Mouse (Mus musculus) heart, postnatal 4 days (tissue): ENCODE data around the gene Hoxc13. TPM values are rescaled to one million over a fixed set of nuclear protein-coding genes. Genes with fewer than 3 reads are reported as not detected.

Experiments
- DNase-seq: peaks from one replicate; pipeline ENCODE4 v3.0.0; 2021
- total RNA-seq, 2 experiments: library from RNA; stranded (reverse); gene quantifications; 2 replicates each; pipeline ENCODE4 v1.2.3; 2021

Hoxc13 gene
- total RNA-seq, 2 experiments from 2014 or later: not detected

DNA sequence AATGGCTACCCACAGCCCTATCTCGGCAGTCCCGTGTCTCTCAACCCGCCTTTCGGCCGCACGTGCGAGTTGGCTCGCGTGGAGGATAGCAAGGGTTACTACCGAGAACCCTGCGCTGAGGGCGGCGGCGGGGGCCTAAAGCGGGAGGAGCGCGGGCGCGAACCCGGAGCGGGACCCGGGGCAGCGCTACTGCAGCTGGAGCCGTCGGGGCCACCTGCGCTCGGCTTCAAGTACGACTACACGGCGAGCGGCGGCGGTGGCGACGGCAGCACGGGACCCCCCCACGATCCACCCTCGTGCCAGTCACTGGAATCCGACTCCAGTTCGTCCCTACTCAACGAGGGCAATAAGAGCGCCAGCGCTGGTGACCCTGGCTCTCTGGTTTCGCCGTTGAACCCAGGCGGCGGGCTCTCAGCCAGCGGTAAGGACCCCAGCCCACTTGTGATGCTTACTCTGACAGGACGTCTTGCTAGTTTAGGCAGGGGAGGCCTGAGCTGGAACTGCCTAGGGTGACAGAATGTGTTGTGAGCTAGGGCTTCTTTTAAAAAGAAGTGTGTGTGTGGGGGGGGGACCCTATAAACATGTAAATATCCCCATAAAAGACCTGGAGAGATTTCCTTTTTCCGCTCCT is 16.2 kb downstream of the Hoxc13 start:
- DNase-seq: no peak

DNA sequence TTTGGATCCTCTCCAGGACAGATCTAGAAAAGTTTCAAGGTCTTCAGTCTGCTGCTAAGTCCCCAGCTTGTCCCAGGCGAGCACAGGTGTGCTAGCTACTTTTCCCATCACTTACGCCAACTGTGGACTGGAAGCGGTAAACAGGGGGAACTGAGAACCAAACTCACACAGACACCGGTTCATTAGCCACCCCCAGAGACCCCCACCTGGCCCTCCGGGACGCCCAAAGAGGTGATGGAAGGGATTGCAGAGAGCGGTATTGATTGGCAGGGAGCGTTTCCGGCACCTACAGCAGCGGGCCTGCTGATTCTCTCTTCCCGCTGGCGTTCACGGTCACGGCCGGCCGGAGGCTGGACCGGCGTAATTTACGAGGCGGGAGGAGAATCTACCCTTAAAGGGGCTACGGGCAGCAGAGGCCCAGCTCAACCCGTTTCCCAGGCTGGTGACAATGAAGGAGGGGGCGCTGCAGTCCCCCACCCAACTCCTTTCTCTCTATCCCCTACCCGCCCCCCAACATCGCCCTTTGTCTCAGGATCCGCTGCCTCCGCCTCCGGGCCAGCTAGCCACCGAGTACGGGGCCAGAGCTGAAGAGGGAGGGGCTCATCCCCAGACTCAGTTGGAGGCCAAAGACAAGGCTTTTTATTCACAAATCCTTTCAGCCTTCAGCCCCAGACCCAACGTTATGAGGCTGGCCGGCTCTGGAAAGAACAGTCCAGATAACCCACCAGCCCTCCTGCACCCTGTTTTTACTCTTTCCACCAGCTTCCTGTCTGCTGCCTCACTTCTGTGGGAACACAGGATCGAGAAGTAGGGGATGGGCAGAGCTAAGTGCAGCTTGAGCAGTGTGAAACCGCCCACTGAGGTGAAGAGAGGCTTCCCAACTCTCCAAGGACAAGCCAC is 18.6 kb downstream of the Hoxc13 start:
- DNase-seq: no peak

DNA sequence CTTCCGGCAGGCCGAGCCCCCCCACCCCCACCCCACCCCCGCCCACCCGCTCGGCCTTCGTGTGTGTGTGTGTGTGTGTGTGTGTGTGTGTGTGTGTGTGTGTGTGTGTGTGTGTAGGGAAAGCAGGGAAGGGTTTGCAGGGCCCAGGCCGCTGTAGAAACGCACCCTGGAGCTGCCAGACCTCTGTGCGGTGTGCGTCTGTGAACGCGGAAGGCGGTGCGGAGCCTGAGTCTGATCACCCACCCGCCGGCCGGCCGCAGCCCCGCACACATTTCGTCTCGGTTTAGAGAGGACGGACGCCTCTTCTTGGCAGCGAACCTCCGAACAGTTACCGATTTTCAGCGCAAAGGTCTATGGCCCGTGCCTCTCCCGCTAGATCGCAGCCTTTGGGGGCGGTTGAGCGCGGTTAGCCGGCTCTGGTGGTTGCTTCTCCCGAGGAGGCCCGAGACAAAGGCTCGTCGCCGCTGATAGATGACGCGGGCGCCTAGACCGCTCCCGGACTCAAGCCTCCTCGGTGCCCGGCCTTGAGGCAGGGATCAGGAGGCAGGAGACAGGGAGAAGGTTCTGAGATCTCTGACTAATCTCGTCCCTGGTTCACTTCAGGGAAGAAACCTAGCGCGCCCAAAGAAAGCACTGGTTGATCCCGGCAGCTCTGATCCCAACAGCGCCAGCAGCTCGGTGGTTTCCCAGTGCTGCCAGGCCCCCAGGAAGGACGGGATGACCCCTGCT is 22.0 kb downstream of the Hoxc13 start:
- DNase-seq: peak; percentile 52

DNA sequence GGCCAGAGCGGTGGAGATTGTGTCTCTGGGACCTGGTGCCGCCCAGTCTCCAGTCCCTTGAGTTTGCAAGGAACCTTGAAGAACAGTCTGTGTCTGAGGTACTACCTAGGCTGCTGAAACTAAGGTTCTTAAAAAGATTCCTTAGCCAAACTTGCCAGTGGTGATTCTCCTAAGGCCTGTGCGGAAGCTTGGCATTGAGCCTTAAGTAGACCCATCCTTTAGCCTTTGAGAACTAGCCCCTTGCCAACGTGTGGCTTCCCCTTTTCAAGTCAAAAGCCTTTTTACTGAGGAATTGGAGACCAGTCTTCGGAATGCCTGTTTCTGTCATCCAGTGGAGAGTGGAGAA is 22.5 kb downstream of the Hoxc13 start:
- no peak for DNase-seq

DNA sequence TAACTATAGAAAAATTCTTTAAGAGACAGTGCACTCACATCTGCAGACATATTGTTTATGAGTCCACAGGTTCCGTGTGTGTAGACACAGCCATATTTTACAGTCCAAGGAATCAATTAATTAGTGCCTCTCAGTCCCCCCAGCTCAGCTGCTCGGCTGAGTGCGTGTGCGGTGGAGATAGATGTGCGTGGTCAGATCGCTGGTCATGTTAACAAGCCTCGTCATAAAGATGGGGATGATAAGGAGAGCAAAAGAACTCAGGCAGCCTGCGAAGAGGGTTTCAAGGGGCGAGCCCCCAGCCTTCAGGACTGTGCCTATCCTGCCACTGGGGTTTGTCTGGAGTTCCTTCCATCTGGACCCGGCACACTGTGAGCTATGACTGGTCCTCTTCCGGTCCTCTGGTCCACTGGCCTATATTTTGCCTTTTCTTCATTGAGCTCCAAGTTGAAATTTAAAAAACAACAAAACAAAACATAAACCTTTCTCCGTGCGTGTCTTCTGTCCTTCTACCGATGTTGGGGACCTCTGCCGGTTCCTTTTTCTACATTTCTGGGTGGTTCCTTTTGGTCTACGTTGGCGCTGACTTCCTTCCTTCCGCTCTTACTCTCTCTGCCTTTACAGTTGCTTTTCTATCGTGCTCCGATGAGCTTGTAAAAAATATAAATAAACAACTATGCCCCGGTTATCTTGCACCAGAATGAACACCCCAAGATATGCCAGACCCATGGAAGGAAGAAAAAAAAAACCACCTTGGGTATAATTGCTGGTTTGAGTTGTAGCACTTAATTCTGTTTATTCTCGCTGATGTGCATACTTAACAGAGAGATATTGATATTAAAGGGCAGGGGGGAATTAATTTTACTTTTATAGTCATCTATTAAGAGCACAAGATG is 24.5 kb downstream of the Hoxc13 start:
- DNase-seq: no peak

DNA sequence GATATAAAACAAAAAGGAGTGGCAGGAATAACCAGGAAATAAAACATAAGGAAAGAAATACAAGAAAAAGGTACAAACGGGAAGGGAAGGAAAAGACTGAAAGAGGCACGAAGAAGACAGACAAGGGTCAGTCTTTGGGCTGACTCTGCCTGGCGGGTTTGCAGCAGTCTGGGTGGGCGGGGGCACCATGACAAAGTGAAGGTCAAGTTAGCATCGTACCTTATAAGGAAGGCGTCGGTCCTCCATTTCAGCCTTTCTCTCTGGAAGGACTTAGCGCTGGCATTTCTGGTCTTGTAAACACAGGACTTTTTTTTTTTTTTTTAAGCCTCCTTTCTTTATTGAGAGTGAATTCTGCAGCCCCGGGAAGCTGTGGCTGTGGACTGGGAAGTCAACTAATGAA is 26.4 kb downstream of the Hoxc13 start:
- DNase-seq: no peak

DNA sequence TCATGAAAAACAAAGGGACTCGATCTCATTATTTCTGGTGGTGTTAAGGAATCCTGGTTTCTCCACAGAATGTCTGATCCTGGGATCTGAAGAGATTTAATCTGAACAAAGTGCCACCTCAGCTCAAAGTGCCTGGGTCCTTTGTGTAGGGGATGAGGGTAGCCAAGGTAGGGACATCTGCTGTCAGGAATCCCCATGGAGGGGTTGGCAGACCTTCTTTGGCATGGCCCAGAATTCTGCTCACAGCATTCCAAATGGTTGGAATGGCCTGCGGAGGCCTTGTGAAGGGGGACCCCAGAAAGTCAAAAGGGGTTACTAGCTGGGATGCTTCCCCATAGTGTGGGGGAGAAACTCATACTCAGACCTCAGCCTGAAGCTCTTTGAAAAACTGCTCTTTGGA is 27.9 kb downstream of the Hoxc13 start:
- no peak for DNase-seq

DNA sequence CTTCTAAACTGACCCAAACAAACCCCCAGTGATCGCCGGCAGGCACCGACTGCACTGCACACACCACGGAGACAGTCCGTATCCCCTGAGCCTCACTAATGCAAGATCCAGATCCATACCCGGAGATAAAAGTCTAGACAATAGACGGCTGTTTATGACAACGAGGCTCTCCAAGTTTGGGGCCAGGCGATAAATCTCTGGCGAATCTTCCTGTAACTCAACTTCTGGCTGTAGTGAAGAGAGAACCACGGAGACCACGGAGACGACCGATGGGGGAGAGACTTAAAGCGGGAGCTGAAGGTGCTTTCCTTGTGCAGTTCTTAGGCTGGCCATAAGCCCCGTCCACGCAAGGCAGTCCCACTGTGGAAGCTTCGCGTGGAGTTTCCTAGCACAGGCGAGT is 28.8 kb downstream of the Hoxc13 start:
- no peak for DNase-seq

DNA sequence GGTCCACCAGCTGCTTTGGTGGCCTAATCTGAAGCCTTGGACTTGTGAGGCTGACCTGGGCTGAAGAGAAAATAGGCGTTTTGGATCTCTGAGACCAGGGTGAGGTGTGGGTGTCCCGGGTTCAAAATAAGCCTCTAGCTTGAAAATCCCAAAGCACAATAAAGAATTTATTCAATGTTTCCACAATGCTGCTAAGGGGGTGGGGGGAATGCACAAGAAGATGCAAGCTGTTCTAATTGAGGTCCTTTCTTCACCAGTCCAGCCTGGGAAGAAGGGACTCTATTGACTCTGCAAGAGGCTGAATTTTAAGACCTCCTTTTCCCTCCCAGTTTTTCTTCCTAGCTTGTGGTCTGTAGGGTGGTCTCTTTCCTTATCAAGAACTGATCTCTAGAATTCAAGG is 30.0 kb downstream of the Hoxc13 start:
- no peak for DNase-seq

DNA sequence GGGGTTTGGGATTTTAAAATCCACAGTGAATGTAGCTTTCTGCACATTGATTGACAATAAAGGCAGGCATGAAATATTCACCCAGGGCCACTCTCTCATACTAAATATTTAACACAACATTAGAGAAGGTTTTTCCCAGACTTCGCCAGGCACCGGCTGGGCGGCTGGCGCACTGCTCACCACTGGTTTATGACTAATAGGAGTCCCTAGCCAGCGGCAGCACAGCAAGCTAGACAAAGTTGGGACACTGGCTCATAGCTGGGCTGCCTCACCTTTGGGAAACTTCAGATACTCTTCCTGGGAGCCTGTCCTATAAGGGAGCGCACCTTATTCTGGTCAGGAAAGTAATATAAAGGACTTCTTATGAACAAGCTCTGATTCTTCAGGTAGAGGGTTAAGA is 32.7 kb downstream of the Hoxc13 start:
- no peak for DNase-seq

DNA sequence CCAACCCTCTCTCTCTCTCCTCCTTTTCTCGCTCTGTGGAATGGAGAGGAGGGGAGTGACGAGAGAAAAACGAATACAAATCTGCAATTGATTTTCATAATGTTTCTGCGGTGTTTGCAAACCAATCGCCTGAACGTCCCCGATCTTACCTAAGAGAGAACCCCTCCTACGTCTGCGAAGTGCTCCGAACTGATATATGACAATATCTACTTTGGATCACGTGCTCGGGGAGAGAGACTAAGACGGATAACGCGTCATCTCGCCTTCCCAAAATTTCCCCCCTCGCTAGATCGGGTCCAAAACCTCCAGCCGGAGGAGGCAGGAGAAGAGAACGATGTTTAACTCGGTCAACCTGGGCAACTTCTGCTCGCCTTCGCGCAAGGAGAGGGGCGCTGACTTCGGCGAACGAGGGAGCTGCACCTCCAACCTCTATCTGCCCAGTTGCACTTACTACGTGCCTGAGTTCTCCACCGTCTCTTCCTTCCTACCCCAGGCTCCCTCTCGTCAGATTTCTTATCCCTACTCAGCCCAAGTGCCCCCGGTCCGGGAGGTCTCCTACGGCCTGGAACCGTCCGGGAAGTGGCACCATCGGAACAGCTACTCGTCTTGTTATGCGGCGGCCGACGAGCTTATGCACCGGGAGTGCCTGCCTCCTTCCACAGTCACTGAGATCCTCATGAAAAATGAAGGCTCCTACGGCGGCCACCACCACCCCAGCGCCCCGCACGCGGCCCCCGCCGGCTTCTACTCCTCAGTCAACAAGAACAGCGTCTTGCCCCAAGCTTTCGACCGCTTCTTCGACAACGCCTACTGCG is 33.5 kb downstream of the Hoxc13 start, which contains the start of gene Hoxc11:
Hoxc11 (plus strand) TSS at position 236 of the 815 bp plus-strand sequence.
- no peak for DNase-seq

DNA sequence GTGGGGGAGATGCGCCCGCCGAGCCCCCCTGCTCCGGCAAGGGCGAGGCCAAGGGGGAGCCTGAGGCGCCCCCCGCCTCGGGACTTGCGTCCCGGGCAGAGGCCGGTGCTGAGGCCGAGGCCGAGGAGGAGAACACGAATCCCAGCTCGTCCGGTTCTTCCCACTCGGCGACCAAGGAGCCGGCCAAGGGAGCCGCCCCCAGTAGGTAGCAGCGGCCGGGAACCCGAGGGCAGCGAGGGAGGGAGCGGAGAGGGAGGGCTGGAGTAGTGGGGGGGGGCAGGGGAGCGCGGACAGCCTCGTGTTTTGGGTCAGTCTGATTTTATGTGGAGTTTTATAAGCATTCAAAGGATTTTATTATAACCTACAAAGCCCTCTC is 34.1 kb downstream of the Hoxc13 start:
- DNase-seq: no peak

DNA sequence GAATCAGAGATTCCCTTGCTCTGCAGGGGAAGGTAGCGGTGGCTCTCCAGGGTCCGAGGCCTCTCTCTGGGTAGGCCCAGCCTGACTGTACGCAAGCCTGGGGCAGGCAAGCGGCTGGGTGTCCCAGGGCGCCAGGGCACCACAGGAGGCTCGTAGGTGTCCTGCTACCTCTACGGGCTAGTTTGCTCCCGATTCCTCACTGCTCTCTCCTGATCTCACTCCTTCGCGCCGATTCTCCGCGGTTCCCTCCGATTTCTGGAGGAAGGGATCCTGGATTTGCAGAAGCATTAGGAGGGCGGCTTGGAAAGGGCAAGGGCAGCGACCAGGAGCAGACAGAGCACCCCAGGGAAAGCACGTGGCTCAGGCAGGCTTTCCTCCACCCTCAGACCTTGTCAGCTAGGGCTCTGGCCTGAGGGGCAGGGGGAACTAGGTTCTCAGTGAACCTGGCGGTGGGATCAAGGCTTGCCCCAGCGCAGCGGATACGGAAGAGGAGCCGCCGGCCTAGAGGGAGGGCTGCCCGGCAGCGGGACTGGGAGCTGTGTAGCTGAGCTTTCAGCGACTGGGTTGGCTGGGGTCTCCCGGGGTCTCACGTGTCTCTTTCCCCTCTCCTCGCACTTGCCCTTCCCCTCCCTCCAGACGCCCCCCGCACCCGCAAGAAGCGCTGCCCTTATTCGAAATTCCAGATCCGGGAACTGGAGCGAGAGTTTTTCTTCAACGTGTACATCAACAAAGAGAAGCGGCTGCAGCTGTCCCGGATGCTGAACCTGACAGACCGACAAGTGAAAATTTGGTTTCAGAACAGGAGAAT is 35.1 kb downstream of the Hoxc13 start:
- no peak for DNase-seq

DNA sequence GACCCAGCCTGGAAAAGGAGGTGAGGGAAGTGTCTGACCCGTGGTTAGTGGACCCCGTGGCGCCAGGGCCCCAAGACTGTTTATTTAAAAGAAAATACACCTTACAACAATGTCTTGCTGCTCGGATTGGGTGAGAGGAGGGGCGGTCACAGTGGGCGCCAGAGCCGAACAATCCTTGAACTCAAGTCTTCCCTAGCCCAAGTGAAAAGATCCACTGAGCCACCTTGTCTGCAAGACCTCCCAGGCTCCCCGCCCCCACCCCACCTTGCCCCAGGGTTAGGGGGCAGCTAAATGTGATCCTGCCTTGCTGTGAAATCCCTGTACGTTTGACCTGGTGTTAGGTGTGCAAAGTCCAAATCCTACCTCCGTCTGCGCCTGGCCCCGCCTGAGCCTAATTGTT is 36.0 kb downstream of the Hoxc13 start:
- DNase-seq: no peak

DNA sequence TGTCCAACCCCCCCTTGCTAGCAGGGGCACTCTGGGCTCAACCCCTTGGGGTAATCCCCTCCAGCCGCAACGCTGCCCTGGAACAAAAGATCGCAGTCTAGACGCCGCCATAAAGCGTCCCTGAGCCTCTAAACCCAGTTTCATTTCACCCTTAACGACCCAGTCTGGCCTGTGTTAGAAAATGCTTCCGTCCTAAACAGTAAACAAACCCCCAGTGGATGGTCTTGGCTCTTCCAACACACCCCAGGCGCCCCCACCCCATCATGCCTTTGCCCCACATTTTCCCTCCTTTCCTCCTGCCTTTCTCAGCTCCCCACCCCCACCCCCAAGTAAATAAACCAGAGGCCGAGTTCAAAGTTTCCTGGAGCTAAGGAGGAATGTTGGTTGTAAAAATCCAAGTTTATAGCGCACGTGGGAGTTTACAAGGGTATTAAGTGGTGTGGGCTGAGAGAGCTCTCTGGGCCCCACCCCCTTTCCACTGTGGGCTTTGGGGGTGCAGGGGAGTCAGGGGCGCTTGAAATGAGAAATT is 38.8 kb downstream of the Hoxc13 start:
- DNase-seq: no peak

DNA sequence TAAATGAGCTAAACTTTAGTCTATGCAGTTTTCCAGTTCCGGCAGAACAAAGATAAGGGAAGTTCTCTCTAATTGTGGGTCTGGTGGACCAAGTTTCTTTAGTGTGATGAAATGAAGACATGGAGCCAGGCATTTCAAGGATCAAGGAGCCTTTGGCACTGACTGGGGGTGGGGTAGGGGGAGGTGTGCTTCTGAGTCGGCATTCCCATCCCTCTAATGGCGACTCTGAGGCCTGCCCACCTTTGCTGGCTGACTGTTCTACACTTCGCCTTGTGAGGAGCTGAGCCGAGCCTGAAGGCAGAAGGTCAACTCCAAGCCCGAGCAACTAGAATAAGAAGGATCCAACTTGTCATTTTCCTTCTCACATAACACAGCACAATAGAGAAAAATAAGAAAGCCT is 40.8 kb downstream of the Hoxc13 start:
- no peak for DNase-seq

DNA sequence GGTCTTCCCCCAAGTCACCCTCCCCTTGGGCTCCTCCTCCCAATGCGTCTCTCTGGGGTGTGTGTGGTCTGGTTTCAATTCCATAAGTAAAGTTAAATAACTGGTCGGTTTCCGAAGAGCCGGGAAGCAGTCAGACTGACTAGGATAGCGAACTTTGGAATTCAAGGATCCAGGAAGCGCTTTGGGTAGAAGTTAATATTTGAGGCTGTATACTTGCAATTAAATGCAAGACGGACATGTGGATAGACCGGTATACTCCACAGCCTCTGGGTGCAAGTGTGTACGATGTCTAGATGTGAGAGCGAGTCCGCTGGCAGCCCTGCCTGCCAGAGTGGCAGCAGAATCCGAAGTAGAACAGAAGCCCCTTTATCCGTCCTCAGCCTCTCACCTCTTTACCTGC is 41.6 kb downstream of the Hoxc13 start:
- no peak for DNase-seq

DNA sequence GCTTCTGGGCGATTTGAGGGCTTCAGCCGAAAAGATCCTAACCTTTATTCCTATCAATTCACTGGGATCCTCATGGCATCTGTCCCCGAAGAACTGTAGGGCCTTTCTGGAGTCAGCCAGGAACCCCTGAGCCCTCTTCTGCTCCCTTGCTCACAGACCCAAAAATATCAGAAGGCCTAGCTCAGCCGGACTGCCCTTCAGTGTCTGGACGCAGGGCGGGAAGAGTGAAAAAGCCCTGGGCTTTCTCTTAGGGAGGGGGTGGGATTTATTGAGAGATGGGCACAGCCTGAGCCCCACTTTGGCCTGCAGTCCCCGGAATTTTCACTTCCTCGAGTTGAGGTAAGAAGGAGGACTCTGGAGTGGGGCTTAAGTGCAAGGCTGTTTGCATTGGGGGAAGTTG is 42.4 kb downstream of the Hoxc13 start:
- no peak for DNase-seq

DNA sequence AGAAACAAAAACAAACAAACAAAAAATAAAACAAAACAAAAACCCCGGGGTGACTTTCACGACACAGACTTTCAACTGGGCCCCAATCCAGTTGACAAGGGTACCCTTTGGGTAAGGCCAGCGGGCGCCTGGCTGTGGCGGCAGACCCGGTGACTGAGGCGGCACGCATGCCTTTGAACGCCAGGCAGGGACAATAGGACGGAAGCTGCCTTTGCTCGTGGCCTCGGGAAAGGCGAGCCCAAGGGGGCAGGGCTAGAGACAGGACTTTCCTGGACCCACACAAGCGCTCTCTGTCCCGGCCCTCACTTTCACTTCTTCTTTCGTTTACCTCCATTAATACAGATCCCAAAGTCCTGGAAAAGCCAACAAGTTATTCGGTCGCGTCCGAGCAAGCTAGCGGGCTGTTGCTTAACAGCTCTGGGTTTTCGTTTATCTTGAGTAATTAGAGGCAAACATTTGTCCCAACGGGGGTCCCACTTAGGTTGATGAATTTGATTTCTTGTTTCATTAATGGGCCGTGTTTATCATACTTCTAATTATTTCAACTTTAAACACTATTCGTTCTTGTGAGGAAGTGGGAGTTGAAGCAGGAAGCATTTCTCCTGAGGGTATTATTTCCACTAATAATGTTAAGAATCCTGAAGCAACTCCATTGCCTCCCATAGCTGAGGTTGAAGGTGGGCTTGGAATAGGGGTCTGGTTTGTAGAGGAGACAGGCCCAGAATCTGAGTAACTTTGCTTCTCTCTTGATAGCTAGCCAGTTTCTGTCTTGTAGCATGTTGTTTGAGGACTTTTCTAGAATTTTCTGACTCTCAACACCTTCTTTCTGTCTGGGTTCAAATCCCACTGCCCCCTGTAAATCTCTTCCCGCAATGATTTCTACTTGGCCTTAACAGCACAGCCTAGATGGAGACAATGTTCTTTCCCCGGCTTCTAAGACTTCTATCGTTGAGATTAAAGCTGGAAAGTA is 43.1 kb downstream of the Hoxc13 start:
- no peak for DNase-seq
